Mouse (Mus musculus): ENCODE measurements around the gene Igfbp4. TPM values are rescaled to one million over a fixed set of nuclear protein-coding genes. Genes with fewer than 3 reads are reported as not detected.
A peak's percentile ranks its signal among the peaks of the same experiment; 100 is the strongest.

The Igfbp4 gene
- polyA plus RNA-seq, 1 experiment from 2014 or later: 125 TPM

DNA sequence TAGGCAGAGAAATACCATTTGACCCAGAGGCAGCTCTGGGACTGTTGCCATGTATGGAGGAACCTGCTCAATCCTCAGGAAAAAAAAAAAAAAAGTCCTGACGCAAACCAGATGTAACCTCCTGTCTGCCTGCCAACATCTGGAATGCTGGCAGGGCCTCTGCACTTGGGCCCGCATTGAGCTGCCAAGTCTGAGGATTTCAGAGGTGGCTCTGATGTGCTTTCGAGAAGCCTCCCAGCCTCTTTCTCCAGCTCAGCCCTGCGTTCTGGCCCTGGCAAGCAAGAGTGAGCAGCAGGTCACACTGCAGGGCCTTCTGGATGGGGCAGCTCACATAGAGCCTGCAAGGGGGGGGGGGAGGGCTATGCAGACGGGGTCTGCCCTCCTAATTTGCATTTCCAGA, 6.1 kb downstream of the Igfbp4 start:
- 62% methylated on average over 5 of the region's 5 CpGs for WGBS
- no peaks in the 10 kb centered on the region for H3K9me3 ChIP-seq (replicated peaks; ENCODE audit: control insufficient read depth, low read length)

DNA sequence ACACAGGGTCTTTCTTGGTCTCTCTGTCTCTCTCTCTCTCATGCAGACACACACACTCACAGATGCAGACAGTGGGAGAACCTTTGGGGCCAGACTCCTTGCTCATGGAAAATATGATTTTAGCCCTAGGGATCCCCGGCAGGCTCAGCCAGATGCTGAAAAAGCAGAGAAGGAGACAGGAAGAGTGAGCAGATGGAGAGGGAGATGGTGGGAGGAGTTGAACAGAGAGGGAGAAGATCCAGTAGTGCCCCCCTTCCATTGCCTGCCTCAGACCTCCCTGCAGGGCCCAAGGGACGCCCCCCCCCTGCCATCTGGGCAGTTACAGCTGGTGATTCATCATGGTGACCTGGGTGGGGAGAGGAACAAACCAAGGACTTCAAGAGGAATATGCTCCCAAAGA, 6.6 kb downstream of the Igfbp4 start:
- no peak overlapping the region for H3K4me2 ChIP-seq (ENCODE audit: low read length)
- peaks cover 29% of the 10 kb centered on the region for H3K36me3 ChIP-seq (ENCODE audit: control insufficient read depth, insufficient read depth, low read length)
- WGBS: 83% methylated on average over 2 of the region's 2 CpGs
- H3K9ac ChIP-seq (ENCODE audit: low read length): no peak overlapping the region
- no peak for DNase-seq (ENCODE audit: low spot score)
- H3K27me3 ChIP-seq (replicated peaks; ENCODE audit: control insufficient read depth, insufficient read depth, low read length): no peaks in the 10 kb centered on the region
- H3K4me3 ChIP-seq (ENCODE audit: low read depth, low read length): no peak overlapping the region
- no peak overlapping the region for H3K27ac ChIP-seq (ENCODE audit: low read depth, low read length)
- no peaks in the 10 kb centered on the region for H3K9me3 ChIP-seq (replicated peaks; ENCODE audit: control insufficient read depth, low read length)
- no peak for ATAC-seq
- no peaks in the 10 kb centered on the region for H3K4me1 ChIP-seq (ENCODE audit: control insufficient read depth, insufficient read depth, low read length)

More for the DNA sequence above, 6.1 kb downstream of the Igfbp4 start:
- Histone ChIP-seq H3K27ac (ENCODE audit: low read depth, low read length) (no peak overlapping the region), H3K4me2 (ENCODE audit: low read length) (no peak overlapping the region), H3K27me3 (replicated peaks; ENCODE audit: control insufficient read depth, insufficient read depth, low read length) (no peaks in the 10 kb centered on the region), H3K9ac (ENCODE audit: low read length) (no peak overlapping the region), H3K4me3 (ENCODE audit: low read depth, low read length) (no peak overlapping the region), H3K4me1 (ENCODE audit: control insufficient read depth, insufficient read depth, low read length) (no peaks in the 10 kb centered on the region), H3K36me3 (ENCODE audit: control insufficient read depth, insufficient read depth, low read length) (peaks cover 29% of the 10 kb centered on the region)
- ATAC-seq: no peak
- DNase-seq (ENCODE audit: low spot score): no peak

DNA sequence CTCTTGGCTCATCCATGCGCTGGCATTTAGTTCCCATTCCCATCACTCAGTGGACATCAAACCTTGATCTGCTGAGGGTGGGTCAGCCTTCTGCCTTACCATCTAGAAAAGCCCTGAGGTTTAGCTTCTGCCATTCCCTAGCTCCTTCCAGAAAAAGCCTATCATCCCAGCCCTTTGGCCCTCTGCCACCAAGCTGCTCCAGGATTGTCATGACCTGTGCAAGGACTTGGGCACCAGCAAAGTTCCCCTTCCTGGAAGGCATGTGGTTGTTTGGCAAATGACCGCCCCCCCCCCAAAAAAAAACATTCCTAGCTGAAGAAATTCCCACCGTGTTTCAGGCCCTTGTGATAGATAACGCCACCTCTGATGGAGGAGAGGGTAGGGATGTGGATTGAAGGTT, 14.1 kb downstream of the Igfbp4 start:
- no peak for ATAC-seq
- 51% methylated on average over 4 of the region's 4 CpGs for WGBS
- H3K27ac ChIP-seq (ENCODE audit: low read depth, low read length): no peak overlapping the region

DNA sequence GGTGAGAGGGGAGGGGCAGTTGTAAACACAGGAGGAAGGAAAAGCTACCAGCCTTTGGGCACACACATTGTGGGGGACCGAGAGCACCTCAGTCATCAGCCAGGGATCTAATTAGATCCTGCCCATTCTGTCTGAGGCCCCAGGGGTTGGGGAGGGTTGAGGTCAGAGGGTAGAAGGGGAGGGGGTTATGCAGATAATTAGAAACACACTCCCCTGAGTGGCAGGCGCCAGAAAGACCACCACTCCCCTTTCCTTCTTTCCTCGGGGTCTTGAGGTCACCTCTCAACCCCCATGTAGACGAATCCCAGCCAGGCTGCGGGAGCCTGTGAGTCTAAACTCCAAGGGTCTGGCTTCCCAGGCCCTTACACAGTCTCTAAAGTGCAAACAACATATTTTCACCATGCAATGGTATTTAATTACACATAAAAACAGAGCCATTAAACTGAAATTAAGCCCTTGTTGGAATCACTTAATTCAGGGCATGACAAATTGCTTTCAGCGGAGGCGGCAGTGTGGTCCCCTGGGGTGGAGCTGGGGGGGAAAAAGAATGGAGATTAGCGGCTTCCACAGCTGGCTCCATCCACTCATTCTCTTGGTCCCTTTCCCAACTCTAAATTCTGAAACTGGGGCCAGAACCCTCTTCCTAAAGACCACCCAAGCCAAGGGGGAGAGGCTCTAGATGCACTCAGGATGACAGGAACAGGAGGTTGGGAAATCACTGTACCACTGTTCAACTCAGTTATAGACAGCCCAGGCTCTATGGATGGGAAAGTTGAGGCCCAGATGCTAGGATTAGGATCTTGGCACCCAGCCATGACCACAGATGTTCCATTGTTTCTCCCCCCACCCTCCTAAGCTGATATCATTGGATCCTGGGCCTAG, 14.8 kb downstream of the Igfbp4 start:
- peak; percentile 33 for DNase-seq (ENCODE audit: low spot score)

More for the DNA sequence above, 14.1 kb downstream of the Igfbp4 start:
- H3K36me3 ChIP-seq (ENCODE audit: control insufficient read depth, insufficient read depth, low read length): peaks cover 14% of the 10 kb centered on the region; the same call in 1 of the 2 replicates
- H3K9ac ChIP-seq (ENCODE audit: low read length): no peak overlapping the region
- H3K4me2 ChIP-seq (ENCODE audit: low read length): no peak overlapping the region
- peaks cover 3% of the 10 kb centered on the region; the same call in 1 of the 2 replicates for H3K4me1 ChIP-seq (ENCODE audit: control insufficient read depth, insufficient read depth, low read length)
- no peak overlapping the region for H3K4me3 ChIP-seq (ENCODE audit: low read depth, low read length)
- H3K27me3 ChIP-seq (replicated peaks; ENCODE audit: control insufficient read depth, insufficient read depth, low read length): no peaks in the 10 kb centered on the region
- no peaks in the 10 kb centered on the region for H3K9me3 ChIP-seq (replicated peaks; ENCODE audit: control insufficient read depth, low read length)
- DNase-seq (ENCODE audit: low spot score): no peak

DNA sequence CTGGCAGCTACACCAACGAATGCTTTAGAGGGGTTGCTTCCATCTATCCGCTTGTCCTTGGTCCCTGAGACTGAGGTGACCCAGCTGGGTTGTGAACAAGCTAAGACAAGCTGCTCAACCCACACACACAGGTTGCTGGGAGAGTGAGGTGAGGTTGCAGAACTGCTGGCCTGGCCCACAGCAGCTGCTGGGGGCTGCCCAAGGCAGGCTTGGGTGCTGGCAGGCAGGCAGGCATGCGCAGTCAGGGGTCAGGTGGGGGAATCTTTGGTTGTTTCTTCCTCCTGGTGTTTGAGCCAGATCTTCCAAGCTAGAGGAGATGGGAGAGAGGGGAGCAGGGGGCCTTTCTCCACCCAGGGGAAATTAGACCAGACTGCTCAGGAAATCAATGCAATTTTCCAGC, 19.4 kb downstream of the Igfbp4 start:
- WGBS: 90% methylated on average over 3 of the region's 3 CpGs
- DNase-seq (ENCODE audit: low spot score) (no peak), ATAC-seq (no peak)
- Histone ChIP-seq H3K36me3 (ENCODE audit: control insufficient read depth, insufficient read depth, low read length) (no peaks in the 10 kb centered on the region), H3K4me1 (ENCODE audit: control insufficient read depth, insufficient read depth, low read length) (peaks cover 3% of the 10 kb centered on the region; the same call in 1 of the 2 replicates), H3K9me3 (replicated peaks; ENCODE audit: control insufficient read depth, low read length) (no peaks in the 10 kb centered on the region), H3K4me3 (ENCODE audit: low read depth, low read length) (no peak overlapping the region), H3K27me3 (replicated peaks; ENCODE audit: control insufficient read depth, insufficient read depth, low read length) (no peaks in the 10 kb centered on the region), H3K4me2 (ENCODE audit: low read length) (no peak overlapping the region), H3K9ac (ENCODE audit: low read length) (no peak overlapping the region), H3K27ac (ENCODE audit: low read depth, low read length) (no peak overlapping the region)

More for the DNA sequence above, 14.8 kb downstream of the Igfbp4 start:
- H3K9me3 ChIP-seq (replicated peaks; ENCODE audit: control insufficient read depth, low read length): no peaks in the 10 kb centered on the region
- H3K9ac ChIP-seq (ENCODE audit: low read length): no peak overlapping the region
- no peak for ATAC-seq
- H3K4me2 ChIP-seq (ENCODE audit: low read length): no peak overlapping the region
- WGBS: 3% methylated on average over 8 of the region's 8 CpGs
- H3K27me3 ChIP-seq (replicated peaks; ENCODE audit: control insufficient read depth, insufficient read depth, low read length): no peaks in the 10 kb centered on the region
- H3K27ac ChIP-seq (ENCODE audit: low read depth, low read length): no peak overlapping the region
- H3K4me1 ChIP-seq (ENCODE audit: control insufficient read depth, insufficient read depth, low read length): peaks cover 3% of the 10 kb centered on the region; the same call in 1 of the 2 replicates
- no peak overlapping the region for H3K4me3 ChIP-seq (ENCODE audit: low read depth, low read length)
- H3K36me3 ChIP-seq (ENCODE audit: control insufficient read depth, insufficient read depth, low read length): peaks cover 11% of the 10 kb centered on the region; the same call in 1 of the 2 replicates

DNA sequence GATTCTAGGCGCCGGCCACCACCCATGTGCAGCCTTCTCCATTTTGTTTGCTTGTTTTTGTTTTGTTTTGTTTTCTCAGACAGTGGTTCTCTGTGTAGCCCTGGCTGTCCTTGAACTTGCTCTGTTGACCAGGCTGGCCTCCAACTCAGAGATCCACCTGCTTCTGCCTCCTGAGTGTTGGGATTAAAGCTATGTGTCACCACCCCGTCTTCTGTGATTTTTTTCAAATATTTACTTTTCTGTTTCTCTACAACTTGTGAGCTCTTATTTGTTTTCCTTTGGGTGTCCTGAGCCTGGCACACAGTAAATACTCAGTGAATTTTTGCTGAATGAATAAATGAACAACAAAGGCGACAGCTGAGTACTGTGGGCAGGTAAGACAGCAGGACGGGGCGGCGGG, 21.6 kb downstream of the Igfbp4 start:
- Histone ChIP-seq H3K4me2 (ENCODE audit: low read length) (no peak overlapping the region), H3K4me1 (ENCODE audit: control insufficient read depth, insufficient read depth, low read length) (no peaks in the 10 kb centered on the region), H3K9ac (ENCODE audit: low read length) (no peak overlapping the region), H3K9me3 (replicated peaks; ENCODE audit: control insufficient read depth, low read length) (no peaks in the 10 kb centered on the region), H3K4me3 (ENCODE audit: low read depth, low read length) (no peak overlapping the region), H3K27me3 (replicated peaks; ENCODE audit: control insufficient read depth, insufficient read depth, low read length) (no peaks in the 10 kb centered on the region), H3K27ac (ENCODE audit: low read depth, low read length) (no peak overlapping the region), H3K36me3 (ENCODE audit: control insufficient read depth, insufficient read depth, low read length) (no peaks in the 10 kb centered on the region)
- DNase-seq (ENCODE audit: low spot score) (no peak), ATAC-seq (no peak)
- 83% methylated on average over 7 of the region's 7 CpGs for WGBS

DNA sequence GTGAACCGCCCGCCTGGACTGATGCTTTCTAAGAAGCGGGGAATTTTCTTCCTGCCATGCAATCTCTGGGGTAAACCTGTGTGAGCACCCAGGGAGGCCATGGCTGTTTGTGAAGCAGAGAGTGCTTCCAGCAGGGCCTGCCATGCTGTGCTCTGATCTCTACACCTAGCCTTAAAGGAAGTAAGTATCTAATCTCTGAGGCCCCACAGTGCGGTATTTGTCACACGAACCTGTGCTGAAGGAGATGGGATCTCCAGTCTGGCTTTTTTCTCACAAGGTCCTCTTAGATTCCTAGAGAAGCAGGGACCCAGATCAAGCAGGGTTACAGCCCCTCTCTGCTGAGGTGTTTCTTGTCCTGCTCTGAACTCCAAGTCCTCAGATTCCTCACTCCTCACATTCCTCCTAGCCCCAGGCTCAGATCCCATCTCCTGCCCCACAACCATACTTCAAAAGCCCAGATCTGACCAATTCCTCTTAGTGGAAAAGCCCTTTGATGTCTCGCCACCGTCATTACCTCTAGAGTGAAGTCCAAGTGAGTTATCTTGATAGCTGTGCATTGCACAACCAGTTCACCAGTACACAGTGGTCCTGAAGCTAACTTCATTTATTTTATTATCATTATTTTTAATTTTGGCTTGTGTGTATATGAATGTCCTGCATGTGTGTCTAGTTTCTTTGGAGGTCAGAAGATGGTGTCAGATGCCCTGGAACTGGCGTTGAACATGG, 22.5 kb downstream of the Igfbp4 start:
- Histone ChIP-seq H3K4me1 (ENCODE audit: control insufficient read depth, insufficient read depth, low read length) (no peaks in the 10 kb centered on the region), H3K9me3 (replicated peaks; ENCODE audit: control insufficient read depth, low read length) (no peaks in the 10 kb centered on the region), H3K9ac (ENCODE audit: low read length) (no peak overlapping the region), H3K4me2 (ENCODE audit: low read length) (no peak overlapping the region), H3K27ac (ENCODE audit: low read depth, low read length) (no peak overlapping the region), H3K27me3 (replicated peaks; ENCODE audit: control insufficient read depth, insufficient read depth, low read length) (no peaks in the 10 kb centered on the region), H3K4me3 (ENCODE audit: low read depth, low read length) (no peak overlapping the region), H3K36me3 (ENCODE audit: control insufficient read depth, insufficient read depth, low read length) (no peaks in the 10 kb centered on the region)
- no peak for ATAC-seq
- 35% methylated on average over 8 of the region's 8 CpGs for WGBS
- no peak for DNase-seq (ENCODE audit: low spot score)

DNA sequence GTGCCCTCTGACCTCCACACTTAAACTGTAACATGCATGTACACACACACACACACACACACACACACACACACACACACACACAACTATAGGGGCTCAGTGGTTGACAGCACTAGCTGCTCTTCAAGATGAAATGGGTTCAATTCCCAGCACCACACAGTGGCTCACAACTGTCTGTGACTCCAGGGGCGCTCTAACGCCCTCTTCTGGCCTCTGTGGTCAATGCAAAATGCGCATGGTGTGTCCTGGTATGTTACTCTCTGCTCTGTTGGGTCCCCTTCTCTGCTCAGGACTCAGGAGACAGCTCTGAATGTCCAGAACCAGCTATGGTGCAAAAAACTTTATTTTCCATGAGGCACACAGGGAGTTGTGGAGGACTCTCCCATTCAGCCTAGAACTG, 24.3 kb downstream of the Igfbp4 start:
- H3K4me1 ChIP-seq (ENCODE audit: control insufficient read depth, insufficient read depth, low read length): no peaks in the 10 kb centered on the region
- H3K9me3 ChIP-seq (replicated peaks; ENCODE audit: control insufficient read depth, low read length): no peaks in the 10 kb centered on the region
- H3K27ac ChIP-seq (ENCODE audit: low read depth, low read length): no peak overlapping the region
- no peak overlapping the region for H3K4me2 ChIP-seq (ENCODE audit: low read length)
- no peak for ATAC-seq
- no peak overlapping the region for H3K4me3 ChIP-seq (ENCODE audit: low read depth, low read length)
- no peak overlapping the region for H3K9ac ChIP-seq (ENCODE audit: low read length)
- H3K36me3 ChIP-seq (ENCODE audit: control insufficient read depth, insufficient read depth, low read length): no peaks in the 10 kb centered on the region
- DNase-seq (ENCODE audit: low spot score): no peak
- no peaks in the 10 kb centered on the region for H3K27me3 ChIP-seq (replicated peaks; ENCODE audit: control insufficient read depth, insufficient read depth, low read length)
- 81% methylated on average over 3 of the region's 3 CpGs for WGBS

DNA sequence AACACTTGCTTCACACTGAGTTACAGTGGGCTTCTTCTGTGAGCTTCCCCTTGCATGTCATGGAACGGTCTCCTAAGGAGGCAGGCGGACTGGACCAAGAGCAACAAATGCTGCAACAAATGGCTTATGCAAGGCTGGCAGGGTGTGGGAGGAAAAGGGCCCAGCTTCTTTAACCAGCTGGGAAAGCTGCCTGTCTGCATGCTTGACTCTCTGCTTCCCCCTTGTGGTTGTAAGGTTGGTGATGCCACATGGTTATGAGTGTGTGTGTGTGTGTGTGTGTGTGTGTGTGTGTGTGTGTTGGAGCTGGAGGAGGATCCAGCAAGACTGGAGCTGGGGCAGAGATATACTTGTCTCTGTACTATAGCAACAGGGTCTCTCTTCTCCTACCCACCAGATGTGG, 24.9 kb downstream of the Igfbp4 start:
- Histone ChIP-seq H3K9ac (ENCODE audit: low read length) (no peak overlapping the region), H3K27ac (ENCODE audit: low read depth, low read length) (no peak overlapping the region), H3K4me1 (ENCODE audit: control insufficient read depth, insufficient read depth, low read length) (no peaks in the 10 kb centered on the region), H3K9me3 (replicated peaks; ENCODE audit: control insufficient read depth, low read length) (no peaks in the 10 kb centered on the region), H3K27me3 (replicated peaks; ENCODE audit: control insufficient read depth, insufficient read depth, low read length) (no peaks in the 10 kb centered on the region), H3K4me2 (ENCODE audit: low read length) (no peak overlapping the region), H3K36me3 (ENCODE audit: control insufficient read depth, insufficient read depth, low read length) (no peaks in the 10 kb centered on the region), H3K4me3 (ENCODE audit: low read depth, low read length) (no peak overlapping the region)
- ATAC-seq (peak; percentile 40; the same call in 1 of the 2 replicates), DNase-seq (ENCODE audit: low spot score) (peak; percentile 89)
- whole genome bisulfite sequencing: 35% methylated on average over 2 of the region's 2 CpGs

Measured in forebrain, embryonic 14.5 days (tissue).